Mouse (Mus musculus): ENCODE data around the gene Clrn3.

DNA sequence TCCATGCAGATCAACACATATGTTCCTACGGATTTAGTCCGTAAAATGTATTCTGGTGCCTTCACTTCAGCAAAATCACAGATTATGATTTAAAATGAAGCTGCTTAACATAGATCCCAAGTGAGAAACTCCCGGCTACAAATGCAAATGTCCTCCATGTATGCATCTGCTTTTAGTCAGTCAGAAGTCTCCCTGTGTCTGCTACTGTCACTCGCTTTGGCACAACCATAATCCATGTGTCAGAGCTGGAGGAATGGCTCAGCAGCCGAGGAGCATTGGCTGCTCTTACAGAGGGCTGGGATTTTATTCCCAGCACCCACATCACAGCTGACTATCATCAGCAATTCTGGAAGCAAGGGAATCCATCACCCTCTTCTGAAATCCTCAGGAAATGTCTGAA, 58.1 kb downstream of the Clrn3 start:
- no peak for TF ChIP-seq POLR2A (IDR thresholded peaks at IDR 0.05; ENCODE audit: borderline replicate concordance, extremely low read depth, insufficient read depth, insufficient read length, poor library complexity, severe bottlenecking)
- no peak for TF ChIP-seq CTCF (IDR thresholded peaks at IDR 0.05; ENCODE audit: borderline replicate concordance, extremely low read depth, insufficient read depth, insufficient read length)

All from brain, embryonic 14.5 days (tissue).